Mouse (Mus musculus) G1E-ER4 (cell line): ENCODE data around the gene Alx3. TPM values are rescaled to one million over a fixed set of nuclear protein-coding genes. Genes with fewer than 3 reads are reported as not detected.

ENCODE experiments used
- GATA1 ChIP-seq: IDR thresholded peaks from one replicate; pipeline ENCODE4 v1.8.0; 2012; ENCODE audit warnings: low read length, inconsistent platforms
- polyA plus RNA-seq: library from polyadenylated mRNA; stranded (reverse); fragments of >175 nt; gene quantifications from 2 replicates; pipeline ENCODE4 v1.2.3, GENCODE M21; 2012

Alx3 gene
- polyA plus RNA-seq, 1 experiment = not detected

DNA sequence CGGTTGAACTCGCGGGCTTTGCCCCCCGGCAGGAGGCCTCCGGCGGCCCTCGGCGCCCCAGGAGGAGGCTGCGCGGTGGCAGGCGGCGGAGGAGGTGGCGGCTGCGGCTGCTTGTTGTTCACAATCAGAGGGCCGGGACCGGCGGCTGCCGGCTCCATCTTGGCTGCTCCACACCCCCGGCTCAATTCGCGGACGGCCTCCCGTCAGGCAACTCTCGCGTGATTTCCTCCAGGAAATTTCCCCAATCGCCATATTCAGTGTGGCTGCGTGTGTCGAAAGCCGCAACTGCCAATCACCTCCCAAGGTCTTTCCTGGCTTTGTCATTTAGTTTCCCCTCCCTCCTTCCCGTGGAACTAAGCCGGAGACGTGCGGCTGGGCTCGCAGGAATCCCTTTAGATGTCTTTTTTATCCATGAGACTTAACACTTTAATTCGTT, 36.7 kb downstream of the Alx3 start, which contains the start of gene Strip1:
Gene Strip1, minus strand, starts transcription at position 172 of the 436 bp plus-strand sequence.
- no peak for TF ChIP-seq GATA1

DNA sequence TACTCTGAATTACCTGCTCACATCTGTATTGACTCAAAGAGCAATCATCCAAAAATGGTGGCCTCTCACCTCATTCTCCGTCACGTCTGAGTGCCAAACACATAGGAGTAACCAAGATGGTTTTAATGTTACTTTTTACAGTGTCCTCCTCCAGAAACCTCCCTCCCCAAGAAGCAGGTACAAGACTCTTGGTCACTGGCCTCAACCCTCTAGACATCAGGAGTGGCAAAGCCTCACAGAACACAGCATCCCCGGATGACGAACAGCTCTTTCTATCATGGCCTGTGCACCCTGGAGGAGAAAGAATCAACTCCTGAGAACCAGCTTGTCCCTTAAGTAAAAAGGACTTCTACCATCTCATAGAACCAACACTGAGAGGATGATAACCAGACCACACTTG, 38.0 kb downstream of the Alx3 start:
- TF ChIP-seq GATA1 = no peak

DNA sequence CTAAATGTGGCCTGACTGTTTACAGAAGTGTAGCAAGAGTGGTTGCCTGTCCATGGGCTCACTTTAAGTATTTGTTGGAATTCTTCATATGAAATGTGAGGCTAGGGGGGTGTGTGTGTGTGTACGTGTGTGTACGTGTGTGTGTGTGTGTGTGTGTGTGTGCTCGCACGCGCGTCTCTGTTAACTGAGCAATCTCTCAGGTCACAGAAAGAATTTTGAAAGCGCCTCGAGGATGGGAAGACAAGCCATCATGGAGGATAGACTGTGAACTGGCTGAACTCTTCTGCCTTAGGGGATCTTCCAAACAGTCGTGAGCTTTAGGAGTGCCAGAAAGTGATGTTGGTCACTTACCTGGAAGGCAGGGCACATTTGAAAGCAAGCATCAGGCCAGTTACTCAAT, 39.1 kb downstream of the Alx3 start:
- no peak for TF ChIP-seq GATA1

DNA sequence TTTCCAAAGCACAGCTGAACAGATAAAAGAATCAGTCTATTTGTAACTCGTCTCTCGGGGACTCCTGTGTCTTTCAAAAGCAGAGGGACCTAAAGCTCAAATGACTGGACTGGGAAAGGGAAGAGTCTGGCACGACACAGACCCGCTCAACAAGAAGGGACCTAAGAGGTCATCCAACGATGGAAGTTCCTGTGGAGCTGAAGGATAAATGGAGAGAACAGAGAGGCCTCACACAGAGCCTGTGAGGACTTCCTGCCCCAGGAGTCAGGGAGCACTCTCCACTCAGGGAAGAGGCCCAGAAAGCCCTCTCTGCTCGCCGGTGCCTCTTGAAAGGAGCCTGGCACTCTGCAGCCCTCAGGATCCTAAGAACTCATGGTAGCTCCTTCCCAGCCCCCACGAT, 41.0 kb downstream of the Alx3 start:
- no peak for TF ChIP-seq GATA1

DNA sequence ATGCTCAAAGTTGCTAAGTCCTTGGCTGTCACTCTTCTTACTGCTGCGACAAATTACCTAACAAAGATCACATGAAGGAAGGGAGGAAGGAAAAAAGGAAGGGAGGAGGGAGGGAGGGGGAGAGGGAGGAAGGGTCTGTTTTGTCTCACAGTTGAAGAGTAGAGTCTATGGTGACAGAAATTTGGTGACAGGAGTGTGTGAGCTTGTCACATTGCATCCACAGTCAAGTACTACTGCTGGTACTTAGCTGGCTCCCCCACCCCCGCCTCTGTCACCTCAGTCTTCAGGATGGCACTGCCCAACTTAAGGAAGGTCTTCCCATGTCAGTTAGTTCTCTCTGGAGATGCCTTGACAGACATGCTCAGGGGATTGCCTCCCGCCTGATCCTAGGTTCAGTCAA, 41.4 kb downstream of the Alx3 start:
- no peak for TF ChIP-seq GATA1

DNA sequence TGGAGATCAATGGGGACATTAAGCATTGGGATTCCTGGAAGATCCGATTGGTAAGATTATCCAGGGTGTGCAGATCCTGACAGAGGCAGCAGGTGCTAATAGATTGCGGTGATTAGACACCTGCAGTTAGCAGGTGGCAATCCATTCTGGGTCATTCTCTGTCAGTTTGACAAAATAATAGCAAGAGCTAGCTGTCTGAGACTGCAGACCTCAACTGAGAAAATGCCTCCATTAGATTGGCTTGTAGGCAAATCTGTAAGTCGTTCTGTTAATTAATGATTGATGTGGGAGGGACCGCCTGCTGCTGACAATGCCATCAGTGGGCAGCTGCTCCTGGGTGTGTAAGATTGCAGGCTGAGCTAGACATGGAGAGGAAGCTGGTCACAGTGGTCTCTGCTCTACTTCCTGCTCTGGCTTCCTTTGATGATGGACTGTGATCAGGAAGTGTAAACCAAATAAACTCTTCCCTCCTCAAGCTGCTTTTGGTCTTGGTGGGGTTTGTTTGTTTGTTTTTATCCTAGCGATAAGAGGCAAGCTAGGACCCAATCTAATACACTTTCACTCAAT, 42.9 kb downstream of the Alx3 start:
- no peak for TF ChIP-seq GATA1

DNA sequence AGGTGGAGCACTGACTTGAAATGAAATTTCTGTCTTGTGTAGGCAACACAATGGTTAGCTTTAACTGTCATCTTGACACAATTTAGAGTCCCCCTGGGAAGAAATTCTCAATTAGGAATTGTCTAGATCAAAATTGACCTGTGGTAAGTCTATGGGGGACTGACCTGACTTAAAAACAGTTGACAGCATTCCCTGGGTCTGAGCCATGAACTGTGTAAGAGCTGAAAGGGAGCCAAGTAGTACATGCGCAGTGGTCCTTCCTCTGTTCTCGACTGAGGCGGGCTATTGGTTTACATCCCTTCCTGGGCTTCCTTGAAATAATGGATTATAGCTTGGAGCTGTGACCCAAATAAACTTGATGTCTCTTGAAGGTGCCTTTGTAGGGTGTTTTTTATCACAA, 52.1 kb downstream of the Alx3 start:
- no peak for TF ChIP-seq GATA1

DNA sequence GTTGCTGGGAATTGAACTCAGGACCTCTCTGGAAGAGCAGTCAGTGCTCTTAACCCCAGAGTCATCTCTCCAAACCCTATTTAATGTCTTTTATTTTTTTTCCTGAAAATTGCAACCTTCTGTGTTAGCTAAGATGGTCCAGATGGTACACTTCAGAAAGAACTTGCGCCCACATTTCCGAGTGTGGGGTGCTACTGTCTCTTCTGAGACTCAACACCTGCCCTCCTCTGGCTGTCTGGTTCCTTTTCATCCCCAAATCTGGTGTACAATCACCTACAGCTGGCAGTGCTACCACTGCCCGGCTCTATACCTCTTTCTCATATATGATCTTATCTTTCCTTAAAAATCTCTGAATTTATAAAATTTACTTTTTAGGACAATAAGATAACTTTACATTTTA, 58.1 kb downstream of the Alx3 start:
- TF ChIP-seq GATA1 = no peak

DNA sequence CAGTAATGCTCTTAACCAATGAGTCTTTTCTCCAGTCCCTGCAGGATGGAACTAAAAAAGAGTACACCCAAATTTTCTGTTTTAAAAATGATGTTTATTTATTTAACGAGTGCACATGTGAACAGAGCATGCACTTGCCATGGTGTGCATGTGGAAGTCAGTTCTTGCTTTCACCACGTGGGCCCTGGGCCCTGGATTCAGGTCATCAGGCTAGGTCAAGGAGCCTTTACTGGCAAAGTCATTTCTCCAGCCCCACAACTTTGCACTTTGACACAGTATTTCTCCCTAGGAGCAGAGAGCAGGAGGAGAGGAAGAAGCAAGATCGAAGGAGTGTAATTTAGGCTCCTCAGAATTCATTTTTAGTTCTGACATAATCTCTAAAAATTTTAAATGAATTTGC, 60.0 kb downstream of the Alx3 start:
- TF ChIP-seq GATA1 = no peak

Other genes starting within 250 kb of the Alx3 start
- gene Kcnc4, start 135.5 kb upstream of the Alx3 start, polyA plus RNA-seq = not detected in 2 replicates
- gene Slc6a17, start 77.0 kb upstream of the Alx3 start, polyA plus RNA-seq = not detected in 2 replicates
- not detected in 2 replicates for gene Ubl4b, start 40.0 kb upstream of the Alx3 start, polyA plus RNA-seq
- gene Gm10961, start 36.3 kb downstream of the Alx3 start, polyA plus RNA-seq = not detected in 2 replicates
- 18.3 and 20.0 TPM in 2 replicates for gene Strip1, start 36.7 kb downstream of the Alx3 start, polyA plus RNA-seq
- 11.9 and 14.6 TPM in 2 replicates for gene Ahcyl1, start 101.5 kb downstream of the Alx3 start, polyA plus RNA-seq
- not detected in 2 replicates for gene Csf1, start 165.4 kb downstream of the Alx3 start, polyA plus RNA-seq